Mouse (Mus musculus) mouse embryonic stem cell (cell line): ENCODE measurements at regions not wholly inside any gene's neighbourhood (a gene's known extent, or its start where the extent isn't known, plus 50 kb on each side); places are given as distances from the start of the nearest gene placed in this dataset.

Experiments used
- in situ Hi-C, 2 experiments: fragments of 300-500 bp; cut with MboI; formaldehyde crosslinking; loops; 1 replicate in 1 of 2; 3 replicates in 1 of 2; pipeline ENCODE4 v1.14.3; 2019 to 2020; ENCODE audit warnings: low sequenced_read_pairs in 2 of 2, low pct_unique_long_range_greater_than_20kb in 1 of 2, mixed read lengths in 1 of 2; ENCODE audit not compliant: unreplicated experiment in 1 of 2

GRCm38 (mm10) chr5:39126270-39126691, 249.7 kb upstream of the Clnk start:
- in situ Hi-C loops = no loop called here

GRCm38 (mm10) chr5:39110336-39110735, 233.7 kb upstream of the Clnk start:
- in situ Hi-C loops = no loop called here

- in situ Hi-C loops = no loop called here
These were observed 232.9 kb upstream of the Clnk start for GRCm38 (mm10) chr5:39109526-39109925.

GRCm38 (mm10) chr5:39099113-39099512, 222.5 kb upstream of the Clnk start:
- in situ Hi-C loops = no loop called here

- in situ Hi-C loops = no loop called here
These were observed 218.3 kb upstream of the Clnk start for GRCm38 (mm10) chr5:39094875-39095274.

GRCm38 (mm10) chr5:39076555-39077178, 200.1 kb upstream of the Clnk start:
- in situ Hi-C loops = no loop called here

GRCm38 (mm10) chr5:39069683-39070082, 193.1 kb upstream of the Clnk start:
- in situ Hi-C loops = no loop called here

- in situ Hi-C loops = no loop called here
These were observed 186.4 kb upstream of the Clnk start for GRCm38 (mm10) chr5:39063061-39063460.

- in situ Hi-C loops = no loop called here
These were observed 176.1 kb upstream of the Clnk start for GRCm38 (mm10) chr5:39052490-39053250.

- in situ Hi-C loops = no loop called here
These were observed 173.9 kb upstream of the Clnk start for GRCm38 (mm10) chr5:39050512-39050911.

GRCm38 (mm10) chr5:39049141-39049540, 172.5 kb upstream of the Clnk start:
- in situ Hi-C loops = no loop called here

- in situ Hi-C loops = no loop called here
These were observed 163.9 kb upstream of the Clnk start for GRCm38 (mm10) chr5:39040467-39040866.

- in situ Hi-C loops = no loop called here
These were observed 146.6 kb upstream of the Clnk start for GRCm38 (mm10) chr5:39023241-39023640.

GRCm38 (mm10) chr5:39000643-39001042, 124.0 kb upstream of the Clnk start:
- in situ Hi-C loops = no loop called here

- in situ Hi-C loops = no loop called here
These were observed 123.1 kb upstream of the Clnk start for GRCm38 (mm10) chr5:38999700-39000099.

GRCm38 (mm10) chr5:38972397-38973159, 96.0 kb upstream of the Clnk start:
- in situ Hi-C loops = no loop called here

- in situ Hi-C loops = no loop called here
These were observed 93.9 kb upstream of the Clnk start for GRCm38 (mm10) chr5:38970497-38970896.

GRCm38 (mm10) chr5:38967010-38967409, 90.4 kb upstream of the Clnk start:
- in situ Hi-C loops = no loop called here

- in situ Hi-C loops = no loop called here
These were observed 87.8 kb upstream of the Clnk start for GRCm38 (mm10) chr5:38964445-38964844.
